Mouse (Mus musculus): ENCODE measurements around the gene Zfp605. TPM values are rescaled to one million over a fixed set of nuclear protein-coding genes. Genes with fewer than 3 reads are reported as not detected.

The Zfp605 gene
- polyA plus RNA-seq, 1 experiment, result 2.1 TPM

- Histone ChIP-seq H3K36me3 (ENCODE audit: control insufficient read depth, insufficient read depth) (no peaks in the 10 kb centered on the region), H3ac (ENCODE audit: control insufficient read depth, insufficient read length) (peak within 1 kb of the TSS; percentile 2), H3K4me3 (peak within 1 kb of the TSS; percentile 31), H3K4me2 (ENCODE audit: low read depth) (peak within 1 kb of the TSS; percentile 97), H3K27me3 (ENCODE audit: control insufficient read depth, insufficient read depth, insufficient read length) (no peaks in the 10 kb centered on the region), H3K79me2 (ENCODE audit: control insufficient read depth, insufficient read depth) (no peaks in the 10 kb centered on the region)
- TF ChIP-seq SRF (IDR thresholded peaks at IDR 0.05; ENCODE audit: control insufficient read depth, insufficient read length, low read depth) (no peak), USF1 (IDR thresholded peaks at IDR 0.05; ENCODE audit: low read depth) (no peak), TCF12 (IDR thresholded peaks at IDR 0.05; ENCODE audit: insufficient read depth, poor library complexity, severe bottlenecking) (no peak), REST (IDR thresholded peaks at IDR 0.05; ENCODE audit: insufficient read depth, insufficient read length) (no peak), POLR2A (IDR thresholded peaks at IDR 0.05; ENCODE audit: insufficient read length, low read depth) (peak; percentile 53), MYOD1 (IDR thresholded peaks at IDR 0.05; ENCODE audit: control insufficient read depth in 1 of 3, insufficient read length in 2 of 3, low read depth in 2 of 3) (no peak), CEBPB (IDR thresholded peaks at IDR 0.05; ENCODE audit: insufficient read depth, poor library complexity, severe bottlenecking) (no peak)
These were observed 15.7 kb upstream of the Zfp605 start, which contains the start of gene Gm35315 for GRCm38 (mm10) chr5:110094030-110094846. Gene Gm35315, minus strand, starts transcription at chr5:110094420.

- Histone ChIP-seq H3K36me3 (ENCODE audit: control insufficient read depth, insufficient read depth) (no peaks in the 10 kb centered on the region), H3K4me2 (ENCODE audit: low read depth) (peak overlapping the region; percentile 97), H3K79me2 (ENCODE audit: control insufficient read depth, insufficient read depth) (no peaks in the 10 kb centered on the region), H3ac (ENCODE audit: control insufficient read depth, insufficient read length) (no peak overlapping the region), H3K4me3 (peak overlapping the region; percentile 31), H3K27me3 (ENCODE audit: control insufficient read depth, insufficient read depth, insufficient read length) (no peaks in the 10 kb centered on the region)
- TF ChIP-seq TCF12 (IDR thresholded peaks at IDR 0.05; ENCODE audit: insufficient read depth, poor library complexity, severe bottlenecking), result no peak
- TF ChIP-seq CEBPB (IDR thresholded peaks at IDR 0.05; ENCODE audit: insufficient read depth, poor library complexity, severe bottlenecking), result no peak
- TF ChIP-seq MYOD1 (IDR thresholded peaks at IDR 0.05; ENCODE audit: control insufficient read depth in 1 of 3, insufficient read length in 2 of 3, low read depth in 2 of 3), result peak in 1 of 3 experiments; percentile 12
These were observed 15.1 kb upstream of the Zfp605 start for GRCm38 (mm10) chr5:110094847-110095213.

- no peak overlapping the region for H3K4me3 ChIP-seq
These were observed 10.9 kb upstream of the Zfp605 start for GRCm38 (mm10) chr5:110098991-110099477.

GRCm38 (mm10) chr5:110099656-110100580 lies 10.0 kb upstream of the Zfp605 start, which contains the start of gene Plcxd1:
Gene Plcxd1, plus strand, starts transcription at chr5:110099969.
- no peak within 1 kb of the TSS for H3K4me2 ChIP-seq (ENCODE audit: low read depth)
- no peak within 1 kb of the TSS for H3K4me3 ChIP-seq
- H3K27me3 ChIP-seq (ENCODE audit: control insufficient read depth, insufficient read depth, insufficient read length), result no peaks in the 10 kb centered on the region
- H3ac ChIP-seq (ENCODE audit: control insufficient read depth, insufficient read length), result no peak within 1 kb of the TSS
- no peaks in the 10 kb centered on the region for H3K79me2 ChIP-seq (ENCODE audit: control insufficient read depth, insufficient read depth)
- peaks cover 4% of the 10 kb centered on the region for H3K36me3 ChIP-seq (ENCODE audit: control insufficient read depth, insufficient read depth)
- TF ChIP-seq USF1 (IDR thresholded peaks at IDR 0.05; ENCODE audit: low read depth) (no peak), MYOD1 (IDR thresholded peaks at IDR 0.05; ENCODE audit: control insufficient read depth in 1 of 3, insufficient read length in 2 of 3, low read depth in 2 of 3) (no peak), POLR2A (IDR thresholded peaks at IDR 0.05; ENCODE audit: insufficient read length, low read depth) (no peak), POLR2AphosphoS2 (IDR thresholded peaks at IDR 0.05; ENCODE audit: insufficient read length, low read depth) (no peak), TCF12 (IDR thresholded peaks at IDR 0.05; ENCODE audit: insufficient read depth, poor library complexity, severe bottlenecking) (no peak), TCF3 (IDR thresholded peaks at IDR 0.05; ENCODE audit: insufficient read length, low read depth) (no peak), SRF (IDR thresholded peaks at IDR 0.05; ENCODE audit: control insufficient read depth, insufficient read length, low read depth) (no peak)

More at GRCm38 (mm10) chr5:110098991-110099477, 10.9 kb upstream of the Zfp605 start:
- Histone ChIP-seq H3K27me3 (ENCODE audit: control insufficient read depth, insufficient read depth, insufficient read length) (no peaks in the 10 kb centered on the region), H3K36me3 (ENCODE audit: control insufficient read depth, insufficient read depth) (peaks cover 4% of the 10 kb centered on the region), H3K4me2 (ENCODE audit: low read depth) (no peak overlapping the region), H3K79me2 (ENCODE audit: control insufficient read depth, insufficient read depth) (no peaks in the 10 kb centered on the region), H3ac (ENCODE audit: control insufficient read depth, insufficient read length) (no peak overlapping the region)
- no peak for TF ChIP-seq TCF3 (IDR thresholded peaks at IDR 0.05; ENCODE audit: insufficient read length, low read depth)
- TF ChIP-seq MYOG (IDR thresholded peaks at IDR 0.05; ENCODE audit: control insufficient read depth in 1 of 3, insufficient read depth in 1 of 3, insufficient read length in 2 of 3, low read depth in 2 of 3), result no peak
- TF ChIP-seq USF1 (IDR thresholded peaks at IDR 0.05; ENCODE audit: low read depth), result no peak
- TF ChIP-seq REST (IDR thresholded peaks at IDR 0.05; ENCODE audit: insufficient read depth, insufficient read length), result no peak
- TF ChIP-seq POLR2AphosphoS2 (IDR thresholded peaks at IDR 0.05; ENCODE audit: insufficient read length, low read depth), result no peak
- no peak for TF ChIP-seq POLR2A (IDR thresholded peaks at IDR 0.05; ENCODE audit: insufficient read length, low read depth)
- TF ChIP-seq MAX (IDR thresholded peaks at IDR 0.05; ENCODE audit: low read depth), result no peak

All from myocyte (in vitro differentiated cells).